Mouse (Mus musculus) neural tube, embryonic 12.5 days (tissue): Measurements from ENCODE around the gene Ccr9. TPM values are rescaled to one million over a fixed set of nuclear protein-coding genes. Genes with fewer than 3 reads are reported as not detected.

ENCODE experiments used
- ATAC-seq: fragments of 200-750 bp; cut with Nextera tagmentation; 2 replicates; pipeline ENCODE4 v1.8.0; 2017; ENCODE audit warnings: low read depth, mild to moderate bottlenecking, moderate TSS enrichment, moderate library complexity; ENCODE audit not compliant: low FRiP score
- H3K27ac ChIP-seq: fragments of 300-500 bp; sonication (generic); 2 replicates; pipeline ENCODE4 v1.5.1; 2016
- H3K27me3 ChIP-seq: fragments of 300-500 bp; sonication (generic); replicated peaks from 2 replicates; pipeline ENCODE4 v1.6.1; 2016; ENCODE audit warnings: mild to moderate bottlenecking
- H3K36me3 ChIP-seq: fragments of 300-500 bp; sonication (generic); 2 replicates; pipeline ENCODE4 v1.6.1; 2016; ENCODE audit warnings: mild to moderate bottlenecking
- H3K4me1 ChIP-seq: fragments of 300-500 bp; sonication (generic); 2 replicates; pipeline ENCODE4 v1.6.1; 2016
- H3K4me2 ChIP-seq: fragments of 300-500 bp; sonication (generic); replicated peaks from 2 replicates; pipeline ENCODE4 v1.6.1; 2016; ENCODE audit warnings: mild to moderate bottlenecking
- H3K4me3 ChIP-seq: fragments of 300-500 bp; sonication (generic); 2 replicates; pipeline ENCODE4 v1.5.1; 2016
- H3K9ac ChIP-seq: fragments of 300-500 bp; sonication (generic); 2 replicates; pipeline ENCODE4 v1.6.1; 2016; ENCODE audit warnings: mild to moderate bottlenecking
- H3K9me3 ChIP-seq: fragments of 300-500 bp; sonication (generic); 2 replicates; pipeline ENCODE4 v1.6.1; 2016; ENCODE audit warnings: mild to moderate bottlenecking
- WGBS: fragments of 180-500 bp; shearing (Covaris S2); methylation state at CpG from one replicate; pipeline ENCODE4 v1.1.7; 2016; 5-methylcytosine and 5-hydroxymethylcytosine counted together
- polyA plus RNA-seq: library from polyadenylated mRNA; unstranded; fragments of >200 nt; fragmentation: Nextera tagmentation; extraction: Ambion mirVana; gene quantifications from 2 replicates; pipeline ENCODE4 v1.2.1, GENCODE M21; 2016

The Ccr9 gene
- polyA plus RNA-seq, 1 experiment from 2014 or later: 0.08 TPM

GRCm38 (mm10) chr9:123814326-123814725 lies 136.1 kb downstream of the Ccr9 start:
- H3K4me2 ChIP-seq: no peak overlapping the region
- H3K36me3 ChIP-seq: peaks cover 23% of the 10 kb centered on the region
- 87% methylated on average over 2 of the region's 2 CpGs for WGBS
- no peak for ATAC-seq
- H3K27ac ChIP-seq: no peak overlapping the region
- no peaks in the 10 kb centered on the region for H3K4me1 ChIP-seq
- no peaks in the 10 kb centered on the region for H3K9me3 ChIP-seq
- H3K4me3 ChIP-seq: no peak overlapping the region
- no peak overlapping the region for H3K9ac ChIP-seq
- no peaks in the 10 kb centered on the region for H3K27me3 ChIP-seq

DNA sequence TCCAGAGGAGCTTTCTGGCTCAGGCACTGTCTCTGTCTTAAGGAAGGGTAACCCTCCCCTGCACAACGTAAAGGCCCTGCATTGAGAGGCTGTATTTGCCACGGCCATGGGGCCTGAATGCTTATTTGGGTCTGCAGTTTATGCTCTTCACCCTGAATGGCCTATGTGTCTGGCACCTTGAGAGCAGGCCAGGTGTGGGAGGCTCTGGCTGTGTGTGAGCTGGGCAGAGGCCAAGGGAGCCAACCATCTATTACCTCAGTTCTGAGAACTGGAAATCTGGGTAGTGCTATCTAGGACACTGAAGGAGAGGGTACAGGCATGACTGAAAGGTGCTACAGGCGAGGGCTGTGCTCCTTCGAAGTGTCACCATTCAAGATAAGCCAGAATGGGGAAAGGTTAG lies 136.6 kb downstream of the Ccr9 start:
- H3K27ac ChIP-seq: no peak overlapping the region
- 88% methylated on average over 4 of the region's 4 CpGs for WGBS
- no peak for ATAC-seq
- no peak overlapping the region for H3K4me3 ChIP-seq
- no peak overlapping the region for H3K4me2 ChIP-seq
- H3K4me1 ChIP-seq: no peaks in the 10 kb centered on the region
- H3K9ac ChIP-seq: no peak overlapping the region
- no peaks in the 10 kb centered on the region for H3K27me3 ChIP-seq
- H3K9me3 ChIP-seq: no peaks in the 10 kb centered on the region
- H3K36me3 ChIP-seq: peaks cover 23% of the 10 kb centered on the region

DNA sequence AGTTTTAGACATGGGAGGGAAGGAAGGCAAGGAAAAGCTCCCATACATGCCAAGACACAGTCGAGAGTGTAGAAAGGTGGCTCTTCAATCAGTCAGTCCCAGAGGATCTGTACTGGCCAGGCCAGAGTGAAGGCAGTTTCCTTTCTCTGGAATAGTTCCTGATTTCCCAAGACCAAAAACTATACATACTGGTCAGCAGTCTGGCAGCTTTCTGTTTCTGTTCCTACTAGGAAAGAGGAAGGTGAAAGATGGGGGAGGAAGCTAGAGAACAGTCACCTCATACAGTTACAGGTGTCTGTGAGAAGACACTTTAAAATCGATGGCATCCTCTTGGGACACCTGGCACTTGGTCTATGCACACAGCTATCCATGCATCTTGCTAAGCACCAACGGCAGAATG lies 137.2 kb downstream of the Ccr9 start:
- no peak overlapping the region for H3K9ac ChIP-seq
- no peaks in the 10 kb centered on the region for H3K9me3 ChIP-seq
- H3K27me3 ChIP-seq: no peaks in the 10 kb centered on the region
- H3K36me3 ChIP-seq: peaks cover 23% of the 10 kb centered on the region
- WGBS: 88% methylated on average over 3 of the region's 3 CpGs
- H3K27ac ChIP-seq: no peak overlapping the region
- no peaks in the 10 kb centered on the region for H3K4me1 ChIP-seq
- no peak overlapping the region for H3K4me3 ChIP-seq
- ATAC-seq: no peak
- no peak overlapping the region for H3K4me2 ChIP-seq

DNA sequence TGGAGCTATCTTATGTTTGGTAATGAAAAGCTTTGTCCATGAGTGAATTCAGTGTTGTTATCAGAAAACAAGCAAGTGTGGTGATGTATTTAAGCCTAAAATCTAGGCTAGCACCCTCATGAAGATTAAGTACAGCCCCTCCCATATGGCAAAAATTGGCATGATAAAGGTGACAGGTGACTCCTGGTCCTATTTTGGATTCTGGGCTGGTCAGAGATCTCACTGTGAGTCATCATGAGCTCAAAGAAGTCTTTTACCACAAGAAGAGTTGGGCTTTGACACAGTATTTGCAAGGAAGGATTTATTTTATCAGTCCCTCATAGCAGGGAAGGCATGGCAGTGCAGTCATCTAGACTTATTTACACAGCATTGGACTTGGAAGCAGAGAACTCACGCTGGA lies 137.8 kb downstream of the Ccr9 start:
- Histone ChIP-seq H3K27me3 (no peaks in the 10 kb centered on the region), H3K36me3 (peaks cover 23% of the 10 kb centered on the region), H3K4me3 (no peak overlapping the region), H3K27ac (no peak overlapping the region), H3K4me1 (no peaks in the 10 kb centered on the region), H3K9me3 (no peaks in the 10 kb centered on the region), H3K9ac (no peak overlapping the region), H3K4me2 (no peak overlapping the region)
- 86% methylated on average over 1 of the region's 1 CpGs for WGBS
- no peak for ATAC-seq

DNA sequence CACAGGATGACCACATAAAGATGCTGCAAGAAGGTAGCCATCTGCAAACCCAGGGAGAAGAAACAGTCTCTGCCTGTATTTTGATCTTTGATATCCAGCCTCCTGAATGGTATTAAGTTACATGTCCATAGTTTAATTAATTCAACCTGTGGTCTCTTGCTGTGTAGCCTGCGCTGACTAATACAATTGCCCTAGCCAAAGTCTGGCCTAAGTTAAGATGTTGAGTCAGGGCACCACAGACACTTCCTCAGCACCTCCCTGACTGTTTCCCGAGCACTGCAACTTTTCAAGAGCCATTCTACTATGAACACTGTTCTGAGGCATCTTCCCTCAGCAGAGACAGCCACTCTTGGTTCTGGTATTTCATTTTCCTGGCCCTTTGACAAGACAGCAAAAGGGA lies 140.4 kb downstream of the Ccr9 start:
- Histone ChIP-seq H3K9ac (no peak overlapping the region), H3K4me3 (no peak overlapping the region), H3K36me3 (peaks cover 36% of the 10 kb centered on the region), H3K27me3 (no peaks in the 10 kb centered on the region), H3K4me2 (no peak overlapping the region), H3K27ac (no peak overlapping the region), H3K4me1 (no peaks in the 10 kb centered on the region), H3K9me3 (no peaks in the 10 kb centered on the region)
- 87% methylated on average over 2 of the region's 2 CpGs for WGBS
- no peak for ATAC-seq

GRCm38 (mm10) chr9:123826631-123827030 lies 148.4 kb downstream of the Ccr9 start:
- no peak overlapping the region for H3K9ac ChIP-seq
- no peak for ATAC-seq
- 87% methylated on average over 3 of the region's 3 CpGs for WGBS
- no peaks in the 10 kb centered on the region for H3K9me3 ChIP-seq
- H3K27me3 ChIP-seq: no peaks in the 10 kb centered on the region
- no peak overlapping the region for H3K4me2 ChIP-seq
- no peak overlapping the region for H3K4me3 ChIP-seq
- H3K36me3 ChIP-seq: peaks cover 64% of the 10 kb centered on the region
- no peaks in the 10 kb centered on the region for H3K4me1 ChIP-seq
- H3K27ac ChIP-seq: no peak overlapping the region

DNA sequence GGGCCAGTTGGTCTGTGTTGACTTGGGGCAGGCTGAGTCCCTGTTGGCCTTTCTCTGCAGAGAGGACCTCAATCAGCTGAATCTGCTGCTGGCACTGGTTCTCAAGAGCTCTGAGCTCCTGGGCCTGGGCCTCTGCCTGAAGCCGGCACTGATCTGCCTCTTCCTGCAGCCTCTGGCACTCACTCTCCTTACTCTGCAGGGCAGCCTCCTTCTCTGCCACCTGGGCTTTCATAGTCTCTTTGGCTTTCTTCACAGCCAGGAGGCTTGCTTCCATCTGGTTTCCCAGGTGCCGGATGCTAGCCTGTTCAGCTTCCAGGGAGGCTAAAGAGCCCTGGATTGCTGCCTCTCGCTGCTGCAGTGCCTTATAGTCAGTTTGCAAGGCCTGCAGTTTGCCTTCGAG lies 150.7 kb downstream of the Ccr9 start:
- no peak for ATAC-seq
- Histone ChIP-seq H3K9me3 (no peaks in the 10 kb centered on the region), H3K27me3 (no peaks in the 10 kb centered on the region), H3K27ac (no peak overlapping the region), H3K9ac (no peak overlapping the region), H3K36me3 (peaks cover 46% of the 10 kb centered on the region), H3K4me3 (no peak overlapping the region), H3K4me1 (no peaks in the 10 kb centered on the region), H3K4me2 (no peak overlapping the region)
- 94% methylated on average over 4 of the region's 4 CpGs for WGBS

Other genes starting within 250 kb of the Ccr9 start
- 35.6 and 37.3 TPM in 2 replicates for gene Limd1, start 199.7 kb upstream of the Ccr9 start, polyA plus RNA-seq
- gene Sacm1l, start 148.7 kb upstream of the Ccr9 start, polyA plus RNA-seq: 48.8 and 49.9 TPM in 2 replicates
- gene Slc6a20b, start 45.9 kb upstream of the Ccr9 start, polyA plus RNA-seq: 0.22 and 0.24 TPM in 2 replicates
- 1.2 and 1.3 TPM in 2 replicates for gene Slc6a20a, start 446 bp downstream of the Ccr9 start, polyA plus RNA-seq
- gene Lztfl1, start 39.3 kb downstream of the Ccr9 start, polyA plus RNA-seq: 49.9 and 54.9 TPM in 2 replicates
- gene Cxcr6, start 128.0 kb downstream of the Ccr9 start, polyA plus RNA-seq: 0.20 TPM in 1 of 2 replicates, not detected in the other
- gene Fyco1, start 173.5 kb downstream of the Ccr9 start, polyA plus RNA-seq: 9.1 and 9.6 TPM in 2 replicates
- gene Xcr1, start 183.6 kb downstream of the Ccr9 start, polyA plus RNA-seq: not detected in 2 replicates